14 mouse cellular contexts compared by ENCODE assay signal in the genomic region with DNA sequence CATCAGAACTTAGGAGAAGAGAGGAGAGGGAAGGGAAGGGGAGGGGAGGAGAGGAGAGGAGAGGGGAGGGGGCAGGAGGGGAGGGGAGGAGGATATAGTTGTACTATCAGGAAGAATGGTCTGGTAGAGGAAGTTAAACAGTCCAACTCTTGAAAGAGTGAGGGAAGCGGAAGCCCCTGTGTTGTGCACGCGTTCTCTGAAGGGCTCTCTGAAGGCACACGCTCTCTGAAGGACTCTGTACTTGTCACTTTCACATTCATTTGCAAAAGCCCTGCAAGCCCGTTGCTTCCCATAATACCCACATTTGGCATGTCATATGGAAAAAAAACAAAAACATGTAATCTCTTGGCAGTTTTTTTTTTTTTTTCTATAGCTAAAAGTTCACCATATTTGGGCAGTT.
DNase-seq lines count a peak whose midpoint lies in the region; ATAC-seq and TF ChIP-seq lines count a peak whose summit lies in the region.
"Had no signal": no experiment of that assay in that cellular context is flagged by ENCODE, and none has a peak within 500 bp of the region (broad histone marks: within the 10 kb centered on the region; RNA-seq: fewer than 3 reads in every experiment).

No protein-coding gene starts in this region.

- ATAC-seq in kidney, embryonic 16.5 days (ENCODE audit: low FRiP score, low TSS enrichment), result no peak
- ATAC-seq in activated CD4-positive, CD25-positive, alpha-beta regulatory T cell, adult 4 months, result no peak
- ATAC-seq: hindbrain, embryonic 16.5 days had no signal

- DNase-seq in kidney, postnatal 10 days, result peak; percentile 14
- peak; percentile 42 for DNase-seq in NIH3T3 (ENCODE audit: low read depth)
- peak; percentile 16 for DNase-seq in lung, postnatal 25 days (ENCODE audit: low spot score)
- peak; percentile 35 for DNase-seq in thymus, postnatal 0 days (ENCODE audit: low spot score)
- DNase-seq in gastrocnemius, adult 2 months, result no peak
- no peak for DNase-seq in gastrocnemius, postnatal 4 days (ENCODE audit: low spot score in 2 of 2)
- DNase-seq: cerebellum, postnatal 14 days; kidney, postnatal 36 days; right cerebral cortex, postnatal 4 days had no signal

- H3K4me1 ChIP-seq in kidney, embryonic 16.5 days (ENCODE audit: insufficient read depth, low read length), result 0 out of 2 replicates have a peak, but pooled peaks cover 4% of the 10 kb centered on the region
- H3K4me1 ChIP-seq: forebrain, embryonic 12.5 days; neural tube, embryonic 15.5 days had no signal

- TF ChIP-seq CTCF in gastrocnemius, adult 2 months (IDR thresholded peaks at IDR 0.05), result no peak

- no peaks in the 10 kb centered on the region for H3K9me3 ChIP-seq in kidney, embryonic 16.5 days (ENCODE audit: low read length)
- H3K9me3 ChIP-seq: forebrain, embryonic 12.5 days; neural tube, embryonic 15.5 days had no signal

- no peak overlapping the region for H3K27ac ChIP-seq in kidney, embryonic 16.5 days (ENCODE audit: low read length)
- H3K27ac ChIP-seq in gastrocnemius, adult 2 months, result no peak overlapping the region
- H3K27ac ChIP-seq: forebrain, embryonic 12.5 days; neural tube, embryonic 15.5 days had no signal

- no peak overlapping the region for H3K9ac ChIP-seq in kidney, embryonic 16.5 days (replicated peaks; ENCODE audit: low read length)
- H3K9ac ChIP-seq: forebrain, embryonic 12.5 days; neural tube, embryonic 15.5 days had no signal

- no peak overlapping the region for H3K4me3 ChIP-seq in kidney, embryonic 16.5 days (ENCODE audit: low read length)
- H3K4me3 ChIP-seq in gastrocnemius, adult 2 months, result no peak overlapping the region
- H3K4me3 ChIP-seq: forebrain, embryonic 12.5 days; neural tube, embryonic 15.5 days had no signal

- 72% methylated on average over 5 of the region's 5 CpGs for WGBS in kidney, embryonic 16.5 days

- H3K4me2 ChIP-seq in kidney, embryonic 16.5 days (replicated peaks; ENCODE audit: low read depth, low read length), result no peak overlapping the region
- H3K4me2 ChIP-seq: forebrain, embryonic 12.5 days; neural tube, embryonic 15.5 days had no signal

- intact Hi-C loops in gastrocnemius, adult 2 months (cut with DNase I), result no loop called here

- no peaks in the 10 kb centered on the region for H3K27me3 ChIP-seq in kidney, embryonic 16.5 days (ENCODE audit: insufficient read depth, low read length)
- H3K27me3 ChIP-seq: forebrain, embryonic 12.5 days; neural tube, embryonic 15.5 days had no signal

- no peaks in the 10 kb centered on the region for H3K36me3 ChIP-seq in kidney, embryonic 16.5 days (ENCODE audit: insufficient read depth, low read length)
- H3K36me3 ChIP-seq: forebrain, embryonic 12.5 days; neural tube, embryonic 15.5 days had no signal

Comparison
In these comparisons a context has a peak if more than half of its experiments do, and no peak if none do; other contexts are left out.
1. DNase-seq: peak in kidney, postnatal 10 days (single experiment), NIH3T3 (single experiment), lung, postnatal 25 days (single experiment) and thymus, postnatal 0 days (single experiment); none in gastrocnemius, adult 2 months (single experiment) and gastrocnemius, postnatal 4 days (0 of 2).